Mouse (Mus musculus) adrenal gland, adult 8-10 months (tissue): ENCODE measurements around the gene Xdh. TPM values are rescaled to one million over a fixed set of nuclear protein-coding genes. Genes with fewer than 3 reads are reported as not detected.

Experiments
- DNase-seq: peaks from one replicate; pipeline ENCODE4 v3.0.0; 2022
- total RNA-seq, 4 experiments: library from RNA; stranded (reverse); gene quantifications; 2 replicates each; pipeline ENCODE4 v1.2.4; 2022

The Xdh gene
- 100 to 1,000 TPM; 136 to 432 (median 285) TPM for total RNA-seq

DNA sequence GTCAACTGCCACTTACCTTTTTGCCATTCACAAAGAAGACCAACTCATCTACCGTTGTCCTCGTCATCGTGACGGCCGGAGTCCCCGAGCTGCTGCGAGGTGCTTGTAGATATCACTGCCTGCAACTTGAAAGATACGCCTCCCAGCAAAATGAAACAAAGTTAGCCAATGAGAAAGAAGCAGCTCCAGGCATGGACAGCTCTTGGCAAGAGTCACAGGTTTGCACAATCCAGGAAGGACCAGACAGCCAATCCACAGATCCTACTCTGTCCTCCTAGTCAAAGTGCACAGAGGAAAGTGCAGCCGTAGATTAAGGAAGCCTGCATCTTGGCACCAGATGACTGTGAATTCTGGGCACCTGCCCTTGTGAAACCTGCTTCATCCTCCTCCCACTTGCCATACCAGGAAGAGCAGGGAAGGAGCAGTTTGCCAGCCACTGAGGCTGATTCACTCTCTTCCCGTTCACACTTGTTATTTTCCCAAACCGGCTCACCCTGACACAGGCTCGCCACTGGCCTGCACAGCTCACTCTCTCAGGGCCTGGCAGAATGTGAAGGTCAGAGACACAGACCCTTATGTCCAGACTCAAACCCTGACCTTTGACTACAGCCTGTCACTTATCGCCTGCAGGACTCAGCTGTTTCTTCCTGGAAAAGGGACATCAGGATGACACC is at the start of gene Xdh:
Gene Xdh, minus strand, starts transcription at position 135 of the 674 bp plus-strand sequence.
- peak; percentile 83 for DNase-seq

DNA sequence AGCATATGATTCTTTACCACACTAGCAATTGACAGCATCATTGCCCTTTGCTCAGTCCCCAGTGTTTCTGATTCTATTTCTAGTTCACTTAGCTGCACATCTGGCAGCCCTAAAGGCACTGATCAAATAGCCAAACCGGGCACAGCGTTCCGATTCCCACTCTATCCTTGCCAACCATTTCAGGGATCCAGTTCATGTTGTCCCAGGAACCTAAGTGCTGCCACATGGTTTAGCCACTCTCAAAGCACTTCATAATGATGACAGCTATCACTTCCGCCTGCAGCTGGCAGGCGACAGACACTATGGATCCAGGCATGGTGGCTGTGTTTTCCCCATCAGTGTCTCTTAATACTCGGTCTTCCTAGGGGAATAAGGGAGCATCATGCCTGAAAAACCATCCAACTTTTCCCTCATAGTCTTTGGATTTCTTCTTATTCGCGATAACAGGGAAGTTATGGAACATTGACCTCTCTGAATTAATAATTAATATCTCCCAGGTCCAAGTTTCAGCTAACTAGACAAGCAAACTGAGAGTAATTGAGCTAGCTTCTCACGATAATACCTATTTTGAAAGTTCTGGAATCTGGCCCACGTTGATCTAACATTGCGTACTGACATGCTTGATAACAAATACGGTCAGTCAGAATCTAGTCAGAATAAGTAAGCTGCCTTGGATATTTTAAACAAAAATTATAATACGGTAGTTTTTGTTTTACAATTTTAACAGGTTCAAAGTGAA is 46.1 kb upstream of the Xdh start:
- no peak for DNase-seq

DNA sequence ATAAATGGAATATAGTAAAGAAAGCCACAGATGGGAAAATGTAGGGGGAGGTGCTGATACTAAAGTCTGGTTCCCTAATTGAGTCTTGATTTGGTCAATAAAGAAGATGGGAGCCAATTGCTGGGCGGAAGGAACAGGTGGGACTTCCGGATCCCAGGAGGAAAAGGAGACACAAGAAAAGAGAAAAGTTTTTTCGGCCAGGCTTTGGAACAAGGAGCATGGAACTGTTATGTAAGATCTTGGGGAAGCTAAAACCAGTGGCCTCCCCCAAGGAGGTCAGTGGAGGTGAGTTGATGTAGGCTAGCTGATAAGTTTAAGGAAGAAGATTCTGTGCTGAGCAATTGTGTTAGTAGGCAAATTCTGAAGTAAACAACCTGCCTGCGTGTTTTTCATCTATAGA is 41.3 kb upstream of the Xdh start:
- DNase-seq = no peak

DNA sequence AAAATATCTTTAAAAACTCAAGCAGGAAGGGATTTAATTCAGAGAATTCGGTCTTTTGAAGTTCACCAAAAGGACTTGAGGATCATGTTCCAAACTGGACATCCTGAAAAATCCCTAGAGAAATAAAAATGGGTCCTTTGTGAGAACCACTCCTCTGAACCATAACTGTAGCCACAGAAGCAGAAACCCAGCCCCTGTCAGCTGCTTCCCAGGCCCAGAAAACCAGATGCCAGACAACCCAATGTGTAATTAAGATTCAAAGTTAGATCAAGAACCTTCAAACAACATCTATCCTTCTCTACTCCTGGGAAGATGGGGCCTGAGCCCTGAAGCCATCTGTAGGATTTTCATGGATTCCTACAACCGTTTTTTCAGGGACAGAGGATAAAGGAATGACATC is 36.6 kb upstream of the Xdh start:
- no peak for DNase-seq

DNA sequence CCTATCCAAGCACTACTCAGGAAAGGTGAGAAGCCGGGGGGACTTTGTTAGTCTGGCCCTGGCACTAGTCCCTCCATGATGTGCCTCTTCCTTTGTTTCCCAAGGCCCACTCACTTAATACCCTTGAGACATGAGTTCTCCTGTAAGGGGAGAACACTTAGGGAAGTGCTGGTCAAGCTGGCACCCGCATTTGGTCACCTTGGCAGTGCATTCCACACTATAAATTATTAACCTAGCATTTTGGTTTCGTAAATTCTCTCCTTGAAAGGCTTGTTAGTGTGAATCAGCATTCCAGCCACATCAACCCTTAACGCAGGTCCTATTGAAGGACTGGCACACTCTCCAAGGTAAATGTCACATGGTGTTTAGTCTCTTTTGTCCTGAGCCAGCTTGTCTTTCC is 35.9 kb upstream of the Xdh start:
- no peak for DNase-seq

GRCm38 (mm10) chr17:73984508-73984907 is 34.5 kb upstream of the Xdh start:
- no peak for DNase-seq

GRCm38 (mm10) chr17:73982871-73983270 is 32.9 kb upstream of the Xdh start:
- no peak for DNase-seq

DNA sequence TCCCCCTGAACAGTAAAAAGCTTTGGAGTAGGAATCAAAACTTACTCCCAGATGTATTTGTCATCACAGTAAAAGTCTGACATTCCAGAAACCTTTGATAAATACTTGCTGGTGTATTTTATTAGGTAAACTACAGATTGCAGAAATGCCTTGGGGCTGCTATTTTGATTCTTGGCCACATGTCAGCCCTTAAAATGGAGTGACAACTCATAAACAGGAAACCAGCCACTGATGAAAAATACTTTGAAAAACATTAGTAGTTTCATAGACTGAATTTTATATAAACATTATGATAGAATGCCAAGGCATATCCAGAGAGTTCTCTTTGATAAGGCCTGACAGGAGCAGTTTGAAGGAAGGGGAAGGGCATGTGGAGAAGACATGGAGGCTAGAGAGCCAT is 26.1 kb upstream of the Xdh start:
- no peak for DNase-seq

DNA sequence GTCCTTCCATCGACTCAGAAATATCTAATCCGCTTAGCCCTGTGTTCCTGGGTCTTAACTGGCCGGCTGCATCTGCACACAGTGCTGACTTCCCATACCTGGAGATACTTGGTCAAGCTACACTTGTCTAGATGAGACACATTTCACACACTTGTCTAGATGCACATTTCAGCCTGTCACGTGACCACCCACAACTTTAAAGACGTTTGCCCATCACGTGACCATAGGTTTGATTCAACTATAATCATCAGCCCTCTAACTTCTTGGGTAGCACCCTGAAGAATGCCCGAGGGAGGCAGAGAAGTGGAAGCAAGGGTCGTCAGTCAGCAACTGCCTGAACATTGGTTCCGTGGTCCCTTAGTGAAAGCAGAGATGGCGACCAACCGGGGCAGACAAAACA is 22.7 kb upstream of the Xdh start:
- DNase-seq = no peak

DNA sequence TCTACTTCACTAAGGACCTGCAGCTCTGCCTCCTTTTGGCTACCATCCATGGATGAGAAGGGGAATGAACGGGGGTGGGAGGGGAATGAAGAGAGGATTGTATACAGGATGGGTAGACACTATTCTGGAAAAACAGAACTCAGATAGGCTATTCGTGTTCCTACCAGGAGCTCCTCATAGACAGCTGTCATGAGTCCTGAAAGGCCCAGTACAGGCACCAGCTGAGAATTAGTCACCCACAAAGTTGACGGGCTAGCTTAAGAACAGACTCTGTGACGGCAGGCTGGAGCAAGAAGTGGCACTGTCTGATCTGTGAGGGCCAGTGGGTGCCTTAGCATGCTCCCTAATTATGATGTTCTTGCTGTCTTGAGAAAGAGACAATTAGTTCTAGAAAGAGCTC is 21.3 kb upstream of the Xdh start:
- no peak for DNase-seq

- no peak for DNase-seq
Measured at GRCm38 (mm10) chr17:73970361-73971027, 20.5 kb upstream of the Xdh start.

GRCm38 (mm10) chr17:73964856-73965255 is 14.9 kb upstream of the Xdh start:
- DNase-seq = no peak

- no peak for DNase-seq
Measured at GRCm38 (mm10) chr17:73962628-73963043, 12.6 kb upstream of the Xdh start.

DNA sequence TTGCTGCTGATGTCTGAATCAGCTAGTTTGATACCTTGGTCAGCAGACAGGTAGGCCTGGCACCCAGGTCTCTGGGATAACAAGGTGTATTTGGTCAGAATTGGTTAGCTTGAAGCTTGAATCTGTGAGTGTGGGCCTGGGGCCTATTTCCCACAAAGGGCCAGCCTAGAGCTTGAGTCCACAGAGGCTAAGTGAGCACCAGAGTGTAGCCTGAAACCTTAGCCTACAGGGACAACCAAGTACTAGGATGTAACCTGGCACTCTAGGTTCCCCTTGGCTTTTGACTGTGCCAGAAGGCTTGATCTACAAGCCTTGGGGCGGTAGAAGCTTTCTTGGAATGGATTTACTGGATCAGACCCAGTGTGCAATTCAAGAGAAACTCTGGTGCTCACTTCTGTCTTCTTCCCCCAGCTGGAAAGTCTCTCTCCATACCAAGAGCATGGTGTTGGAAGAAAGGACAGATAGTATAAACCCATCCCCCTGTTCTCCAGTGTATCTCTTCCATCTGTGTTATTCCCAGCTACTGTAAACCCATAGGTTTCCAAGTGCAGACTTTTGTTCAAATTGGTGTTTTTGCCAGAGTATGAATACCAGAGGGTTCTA is 11.9 kb upstream of the Xdh start:
- DNase-seq = no peak

DNA sequence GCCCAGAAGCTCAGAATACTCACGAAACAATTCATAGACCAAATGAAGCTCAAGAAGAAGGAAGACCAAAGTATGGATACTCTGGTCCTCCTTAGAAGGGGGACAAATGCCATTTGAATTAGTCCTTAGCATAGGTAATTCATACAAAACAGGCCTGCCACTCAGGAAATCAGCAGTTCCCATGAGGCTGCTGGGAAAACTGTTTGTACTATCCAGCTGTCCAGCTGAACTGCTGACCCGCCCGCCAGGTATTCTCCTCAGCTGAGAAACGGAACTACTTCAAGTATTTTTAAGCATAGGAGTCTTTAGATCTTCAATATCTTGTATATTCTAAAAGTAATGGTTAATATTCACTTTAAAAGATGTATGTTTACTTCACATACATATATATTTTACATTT is 10.7 kb upstream of the Xdh start:
- no peak for DNase-seq

- no peak for DNase-seq
Measured at GRCm38 (mm10) chr17:73952103-73952521, 2.1 kb upstream of the Xdh start.

DNA sequence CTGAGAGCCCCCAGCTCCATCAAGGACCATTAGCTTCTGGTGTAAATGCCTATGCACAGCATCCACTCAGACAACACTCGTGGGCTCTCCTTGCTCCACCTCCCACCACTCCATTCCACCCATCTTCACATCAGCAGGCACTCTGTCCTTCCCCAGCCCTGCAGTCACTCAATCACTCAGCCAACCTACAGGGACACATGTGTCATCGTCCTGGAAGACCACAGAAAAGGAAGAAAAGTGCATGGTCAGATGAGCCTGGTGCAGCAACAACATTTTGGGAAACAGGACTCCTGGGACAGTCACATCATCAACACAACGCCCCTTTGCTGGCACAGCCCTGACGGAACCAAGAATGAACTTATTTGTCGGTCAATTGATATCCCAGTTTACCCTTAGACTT is 974 bp upstream of the Xdh start:
- DNase-seq = no peak

- no peak for DNase-seq
Measured at GRCm38 (mm10) chr17:73949498-73949897, 498 bp downstream of the Xdh start.

- DNase-seq = no peak
Measured at GRCm38 (mm10) chr17:73948801-73949200, 1.2 kb downstream of the Xdh start.

DNA sequence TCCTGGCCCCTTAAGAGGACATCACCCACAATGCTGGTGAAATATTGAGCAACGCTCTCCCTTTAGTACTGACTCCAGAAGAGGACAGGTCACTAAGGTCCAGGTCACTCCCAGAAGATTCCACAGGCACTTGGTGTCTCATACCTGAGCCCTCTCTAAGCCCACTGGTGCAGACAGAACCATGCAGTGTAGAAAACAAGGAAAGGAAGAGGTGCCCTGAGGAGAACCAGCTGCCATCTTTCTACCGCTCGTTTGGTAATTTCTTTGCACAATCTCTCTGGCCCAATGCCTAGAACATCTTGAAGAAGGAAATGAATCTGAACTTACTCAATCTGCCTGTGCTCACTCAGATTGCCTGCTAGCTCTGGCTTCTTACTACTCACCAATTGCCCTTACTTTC is 2.0 kb downstream of the Xdh start:
- DNase-seq = peak; percentile 52

- DNase-seq = no peak
Measured at GRCm38 (mm10) chr17:73946856-73947255, 3.1 kb downstream of the Xdh start.

- no peak for DNase-seq
Measured at GRCm38 (mm10) chr17:73944661-73945060, 5.3 kb downstream of the Xdh start.

- DNase-seq = peak; percentile 67
Measured at GRCm38 (mm10) chr17:73942268-73942962, 7.6 kb downstream of the Xdh start.
